Mouse (Mus musculus): ENCODE results near the gene Fbxl20.

GRCm38 (mm10) chr11:98123424-98123823 is 26.8 kb downstream of the Fbxl20 start:
- no peak for TF ChIP-seq CTCF (IDR thresholded peaks at IDR 0.05; ENCODE audit: extremely low read depth, insufficient read depth, insufficient read length, insufficient replicate concordance)
- TF ChIP-seq POLR2A (IDR thresholded peaks at IDR 0.05; ENCODE audit: low read depth, low read length), result no peak
